Mouse (Mus musculus): ENCODE results near the gene Stx3.

Gene Stx3

GRCm38 (mm10) chr19:11819143-11819700 is at the start of gene Stx3:
Stx3 (minus strand) TSS chr19:11819403.
- DNase-seq (ENCODE audit: low read depth), result no peak

DNA sequence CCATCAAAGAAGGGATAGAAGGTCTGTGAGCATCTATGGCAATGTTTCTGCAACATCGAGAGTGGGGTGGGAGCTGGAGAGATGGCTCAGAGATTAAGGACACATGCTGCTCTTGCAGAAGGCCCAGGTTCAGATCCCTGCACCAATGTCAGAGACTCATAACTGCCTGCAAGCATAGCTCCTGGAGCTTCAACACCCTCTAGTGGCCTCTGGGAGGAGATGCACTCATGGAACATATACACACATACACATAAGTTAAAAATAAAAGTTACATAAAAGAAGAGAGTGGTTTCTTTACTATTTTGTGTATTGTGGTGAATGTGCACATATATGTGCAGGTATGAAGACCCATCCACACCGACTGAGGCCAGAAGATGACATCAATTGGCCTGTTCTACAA is 48.6 kb upstream of the Stx3 start:
- DNase-seq (ENCODE audit: low read depth), result no peak

DNA sequence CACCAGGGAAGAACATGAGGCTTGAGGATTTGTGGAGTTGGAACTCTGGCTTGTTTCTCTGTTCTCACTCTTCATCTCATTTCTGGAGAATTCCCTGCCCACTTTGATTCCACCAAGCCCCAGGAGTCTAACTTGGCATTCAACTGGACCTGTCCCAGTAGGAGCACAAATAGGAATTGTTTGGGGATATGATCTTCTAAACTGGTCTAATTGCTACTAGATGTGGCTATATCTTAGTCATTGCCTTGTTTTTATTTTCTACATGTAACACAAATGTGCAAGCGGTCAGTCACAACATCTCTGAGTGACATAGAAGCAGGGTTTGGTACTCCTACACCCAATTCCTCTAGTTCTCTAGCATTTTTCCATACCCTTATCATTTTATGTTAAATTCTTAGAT is 41.8 kb upstream of the Stx3 start, which contains the start of gene Olfr1418:
Olfr1418 (minus strand) TSS at position 101 of the 400 bp plus-strand sequence.
- DNase-seq (ENCODE audit: low read depth), result no peak

GRCm38 (mm10) chr19:11856506-11856905 is 37.3 kb upstream of the Stx3 start:
- no peak for DNase-seq (ENCODE audit: low read depth)

DNA sequence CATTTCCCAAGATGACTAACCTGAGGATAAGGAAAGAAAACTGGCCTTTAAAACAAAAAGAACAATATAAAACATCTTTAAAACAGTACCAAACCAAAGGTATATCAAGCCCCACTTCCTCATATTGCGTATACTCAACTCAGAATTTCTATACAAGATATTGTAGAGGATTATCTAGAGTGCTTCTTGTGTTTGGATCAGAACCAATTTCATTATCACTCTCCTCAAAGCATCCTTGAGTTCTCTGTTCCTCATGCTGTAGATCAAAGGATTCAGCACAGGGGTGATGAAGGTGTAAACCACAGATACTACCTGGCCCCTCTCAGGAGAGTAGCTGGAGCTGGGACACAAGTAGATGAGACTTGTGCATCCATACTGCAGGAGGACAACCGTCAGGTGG is 35.6 kb upstream of the Stx3 start:
- DNase-seq (ENCODE audit: low read depth), result no peak

- no peak for DNase-seq (ENCODE audit: low read depth)
Observed at GRCm38 (mm10) chr19:11852652-11853051, 33.4 kb upstream of the Stx3 start.

GRCm38 (mm10) chr19:11846333-11846732 is 27.1 kb upstream of the Stx3 start:
- no peak for DNase-seq (ENCODE audit: low read depth)

GRCm38 (mm10) chr19:11839119-11839518 is 19.9 kb upstream of the Stx3 start, which contains the start of gene Olfr1417:
Olfr1417 (minus strand) TSS chr19:11839219.
- DNase-seq (ENCODE audit: low read depth), result no peak

GRCm38 (mm10) chr19:11823346-11824065 is 4.3 kb upstream of the Stx3 start:
- DNase-seq (ENCODE audit: low read depth), result no peak

DNA sequence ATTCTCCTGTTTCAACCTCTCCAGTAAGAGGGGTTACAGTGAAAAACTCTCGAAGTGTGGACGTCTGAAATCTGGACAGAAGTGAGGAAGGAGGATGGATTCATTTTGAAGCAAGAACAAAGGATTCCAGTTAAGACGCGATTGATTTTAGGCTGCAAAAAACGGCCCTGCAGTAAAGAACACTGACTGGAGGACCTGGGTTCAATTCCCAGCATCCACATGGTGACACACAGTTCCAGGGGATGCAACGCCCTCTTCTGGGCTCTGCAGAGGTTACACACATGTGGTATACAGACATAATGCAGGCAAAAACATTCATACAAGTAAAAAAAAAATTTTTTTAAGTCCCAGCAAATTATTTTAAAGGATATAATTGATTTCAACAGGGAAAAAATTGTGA is 1.0 kb upstream of the Stx3 start:
- no peak for DNase-seq (ENCODE audit: low read depth)

- no peak for DNase-seq (ENCODE audit: low read depth)
Observed at GRCm38 (mm10) chr19:11819800-11820199, 597 bp upstream of the Stx3 start.

GRCm38 (mm10) chr19:11818199-11819142 is 732 bp downstream of the Stx3 start:
- no peak for DNase-seq (ENCODE audit: low read depth)

DNA sequence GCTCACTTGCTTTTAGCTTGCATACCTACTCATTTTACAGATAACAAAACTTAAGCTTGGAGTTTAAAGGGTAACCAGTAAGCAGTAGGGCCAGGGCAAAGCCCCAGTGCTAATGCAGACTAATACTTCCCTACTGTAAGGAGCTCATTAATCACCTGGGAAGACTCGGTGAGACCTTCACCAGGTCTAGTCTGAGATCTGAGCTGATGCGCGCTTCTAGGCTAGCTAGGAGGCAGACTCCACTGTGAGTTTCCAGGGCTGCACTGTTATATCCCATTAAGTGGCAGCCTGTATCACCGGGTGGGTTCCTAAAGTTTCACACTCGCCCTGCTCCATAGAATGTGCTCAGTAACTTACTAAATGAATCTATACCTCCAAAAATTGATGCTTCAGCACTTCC is 1.6 kb downstream of the Stx3 start:
- no peak for DNase-seq (ENCODE audit: low read depth)

- no peak for DNase-seq (ENCODE audit: low read depth)
Observed at GRCm38 (mm10) chr19:11816706-11817105, 2.5 kb downstream of the Stx3 start.

GRCm38 (mm10) chr19:11814742-11815333 is 4.4 kb downstream of the Stx3 start:
- no peak for DNase-seq (ENCODE audit: low read depth)

DNA sequence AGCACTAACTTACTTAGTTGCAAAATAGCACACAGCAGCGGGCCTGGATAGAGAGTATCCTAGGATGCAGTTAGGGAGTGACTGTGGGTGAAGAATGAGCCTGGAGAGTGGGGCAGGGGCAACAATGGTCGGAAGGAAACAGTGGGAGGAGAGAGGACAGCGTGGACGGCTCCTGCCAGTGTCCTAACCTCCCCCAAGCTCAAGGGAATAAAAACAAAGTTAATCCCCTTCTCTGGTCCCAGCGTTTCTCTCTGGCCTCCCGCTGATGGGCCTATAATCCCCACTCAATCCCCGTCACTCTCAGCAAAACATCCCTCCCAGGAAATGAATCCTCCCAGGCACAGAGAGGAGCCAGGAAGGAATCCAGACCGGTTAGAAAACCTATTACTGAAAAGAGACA is 5.6 kb downstream of the Stx3 start:
- DNase-seq (ENCODE audit: low read depth), result no peak

DNA sequence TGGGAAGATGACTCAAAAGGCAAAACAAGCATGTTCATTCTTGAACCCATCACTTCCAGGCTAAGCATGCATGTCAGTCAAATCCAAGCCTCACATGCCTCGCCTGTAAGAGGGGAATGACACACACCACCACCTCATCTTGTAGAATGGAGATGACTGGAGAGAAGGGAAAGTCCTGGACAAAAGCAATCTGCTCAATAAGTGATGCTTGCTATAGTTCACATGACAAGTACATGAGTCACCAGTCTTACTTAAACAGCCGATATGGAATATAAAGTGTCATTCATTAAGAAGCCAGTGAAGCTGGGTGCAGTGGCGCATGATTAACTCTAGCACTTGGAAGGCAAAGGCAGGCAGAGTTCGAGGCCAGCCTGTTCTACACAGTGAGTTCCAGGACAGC is 6.1 kb downstream of the Stx3 start:
- DNase-seq (ENCODE audit: low read depth), result no peak

- DNase-seq (ENCODE audit: low read depth), result no peak
Observed at GRCm38 (mm10) chr19:11811688-11812365, 7.4 kb downstream of the Stx3 start.

DNA sequence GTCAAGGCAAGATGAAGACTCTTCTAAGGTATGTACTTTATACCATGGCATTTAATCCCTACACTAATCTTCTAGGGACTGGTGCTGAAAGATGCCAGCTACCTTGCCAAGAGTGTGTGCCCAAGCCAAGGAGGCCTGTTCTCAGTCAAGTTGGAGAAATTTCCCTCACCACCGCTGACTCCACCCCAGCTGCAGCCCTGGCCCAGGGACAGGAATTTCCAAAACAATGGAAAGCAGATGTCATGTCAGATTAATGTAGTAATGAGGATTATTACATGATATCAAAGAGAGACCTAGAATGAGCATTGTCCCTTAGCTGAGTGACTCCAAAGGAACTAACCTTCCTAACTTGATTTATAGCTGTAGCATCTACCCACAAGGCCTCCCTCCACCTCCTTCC is 8.3 kb downstream of the Stx3 start:
- no peak for DNase-seq (ENCODE audit: low read depth)

GRCm38 (mm10) chr19:11810003-11810758 is 9.0 kb downstream of the Stx3 start:
- no peak for DNase-seq (ENCODE audit: low read depth)

- no peak for DNase-seq (ENCODE audit: low read depth)
Observed at GRCm38 (mm10) chr19:11808452-11808851, 10.8 kb downstream of the Stx3 start.

Data from fibroblast of lung, adult 2 months (primary cell).